Mouse (Mus musculus) midbrain, embryonic 12.5 days (tissue): ENCODE results near the gene Spata17. TPM values are rescaled to one million over a fixed set of nuclear protein-coding genes. Genes with fewer than 3 reads are reported as not detected.

Experiments used
- ATAC-seq: fragments of 200-750 bp; cut with Nextera tagmentation; 2 replicates; pipeline ENCODE4 v1.8.0; 2017; ENCODE audit warnings: low read depth, moderate TSS enrichment, moderate library complexity; ENCODE audit not compliant: low FRiP score
- H3K27ac ChIP-seq: fragments of 300-500 bp; sonication (generic); replicated peaks from 2 replicates; pipeline ENCODE4 v1.5.1; 2016; ENCODE audit warnings: mild to moderate bottlenecking
- H3K27me3 ChIP-seq: fragments of 300-500 bp; sonication (generic); 2 replicates; pipeline ENCODE4 v1.6.1; 2016; ENCODE audit warnings: mild to moderate bottlenecking
- H3K36me3 ChIP-seq: fragments of 300-500 bp; sonication (generic); 2 replicates; pipeline ENCODE4 v1.6.1; 2016
- H3K4me1 ChIP-seq: fragments of 300-500 bp; sonication (generic); 2 replicates; pipeline ENCODE4 v1.6.1; 2016
- H3K4me2 ChIP-seq: fragments of 300-500 bp; sonication (generic); replicated peaks from 2 replicates; pipeline ENCODE4 v1.6.1; 2016; ENCODE audit warnings: mild to moderate bottlenecking, moderate library complexity
- H3K4me3 ChIP-seq: fragments of 300-500 bp; sonication (generic); 2 replicates; pipeline ENCODE4 v1.5.1; 2016; ENCODE audit warnings: mild to moderate bottlenecking
- H3K9ac ChIP-seq: fragments of 300-500 bp; sonication (generic); replicated peaks from 2 replicates; pipeline ENCODE4 v1.6.1; 2016; ENCODE audit warnings: mild to moderate bottlenecking, moderate library complexity
- H3K9me3 ChIP-seq: fragments of 300-500 bp; sonication (generic); 2 replicates; pipeline ENCODE4 v1.6.1; 2016; ENCODE audit warnings: mild to moderate bottlenecking
- WGBS: fragments of 180-500 bp; shearing (Covaris S2); methylation state at CpG from one replicate; pipeline ENCODE4 v1.1.7; 2016; 5-methylcytosine and 5-hydroxymethylcytosine counted together
- polyA plus RNA-seq: library from polyadenylated mRNA; unstranded; fragments of >200 nt; fragmentation: Nextera tagmentation; extraction: Ambion mirVana; gene quantifications from 2 replicates; pipeline ENCODE4 v1.2.1, GENCODE M21; 2016

Gene Spata17
- 1.2 and 1.6 TPM in 2 replicates for polyA plus RNA-seq

DNA sequence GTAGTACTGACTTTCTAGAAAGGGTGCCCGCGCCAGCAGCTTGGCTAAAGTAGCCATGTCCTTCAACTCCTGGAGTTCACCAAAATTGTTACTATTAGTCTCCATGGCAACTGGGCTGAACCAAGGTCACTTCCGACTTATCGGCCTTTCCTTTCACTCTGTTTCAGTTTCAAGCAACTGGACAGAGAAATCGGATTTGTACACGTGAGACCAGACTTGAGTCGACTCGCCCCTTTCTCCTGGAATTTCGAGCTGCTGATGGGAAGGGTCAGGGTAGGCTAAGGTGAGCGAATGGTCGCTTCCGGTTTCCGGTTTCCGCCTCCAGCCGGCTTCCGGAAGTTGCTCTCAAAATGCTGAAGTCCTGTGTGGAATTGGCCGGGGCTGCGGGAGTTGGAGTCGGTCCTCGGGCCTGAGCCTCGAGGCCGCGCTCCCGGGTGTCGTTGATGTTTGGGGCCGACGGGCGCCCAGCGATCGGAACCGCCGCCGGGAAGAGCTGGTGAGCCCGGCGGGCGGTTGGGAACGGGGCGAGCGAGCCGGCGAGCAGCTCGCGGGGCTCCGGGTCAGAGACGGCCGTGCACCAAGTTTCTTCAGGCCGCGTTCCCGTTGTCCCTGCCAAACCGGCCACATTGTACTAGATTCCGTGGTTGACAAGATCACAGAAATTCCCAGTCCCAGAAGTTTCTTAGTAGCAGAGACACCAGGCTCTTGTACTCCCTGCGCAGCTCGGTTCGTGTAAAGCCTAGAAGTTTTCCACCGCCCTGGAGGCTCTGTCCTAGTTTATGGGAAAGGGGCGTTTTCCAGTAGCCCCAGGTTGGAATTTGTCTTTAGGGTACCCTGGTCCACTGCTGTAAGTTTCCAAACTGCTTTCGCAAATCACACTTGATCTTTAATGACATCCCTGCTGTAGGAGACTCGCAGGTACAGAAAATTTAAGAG is at the start of gene Spata17, which contains the start of gene Gpatch2:
Gene Spata17, minus strand, starts transcription at position 285 of the 936 bp plus-strand sequence.
Gene Gpatch2, plus strand, starts transcription at position 328 of the 936 bp plus-strand sequence.
- H3K9me3 ChIP-seq: no peaks in the 10 kb centered on the region
- peak; percentile 94 for ATAC-seq
- peaks cover 5% of the 10 kb centered on the region for H3K4me1 ChIP-seq
- peak within 1 kb of the TSS; percentile 85 for H3K4me2 ChIP-seq
- peak within 1 kb of the TSS; percentile 85 for H3K9ac ChIP-seq
- WGBS: 1% methylated on average over 58 of the region's 58 CpGs
- peak within 1 kb of the TSS; percentile 94 for H3K4me3 ChIP-seq
- H3K36me3 ChIP-seq: no peaks in the 10 kb centered on the region
- no peaks in the 10 kb centered on the region for H3K27me3 ChIP-seq
- H3K27ac ChIP-seq: peak within 1 kb of the TSS; percentile 76

DNA sequence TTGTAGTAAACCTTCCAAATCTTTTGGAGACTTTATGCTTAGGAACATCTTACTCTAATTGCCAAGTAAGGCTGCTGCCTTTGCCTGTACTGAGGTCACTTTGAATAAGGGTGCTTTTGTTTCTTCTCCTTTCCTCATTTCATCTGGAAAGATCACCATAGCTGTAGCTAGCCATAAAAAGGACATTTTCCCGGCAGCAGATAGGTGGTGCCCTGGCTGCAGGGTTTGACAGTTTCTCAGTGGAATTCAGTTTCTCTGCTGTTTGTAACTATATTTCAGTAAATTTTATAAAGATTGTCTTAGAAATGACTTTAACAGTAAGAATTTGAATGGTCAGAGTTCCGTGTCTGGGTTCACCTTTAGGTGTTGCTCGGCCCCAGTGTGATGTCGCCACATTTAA is 43.5 kb upstream of the Spata17 start:
- no peaks in the 10 kb centered on the region for H3K27me3 ChIP-seq
- H3K4me1 ChIP-seq: peaks cover 6% of the 10 kb centered on the region; the same call in 1 of the 2 replicates
- H3K27ac ChIP-seq: no peak overlapping the region
- 85% methylated on average over 4 of the region's 4 CpGs for WGBS
- H3K9me3 ChIP-seq: no peaks in the 10 kb centered on the region
- no peak overlapping the region for H3K9ac ChIP-seq
- H3K36me3 ChIP-seq: no peaks in the 10 kb centered on the region
- H3K4me3 ChIP-seq: no peak overlapping the region
- ATAC-seq: no peak
- H3K4me2 ChIP-seq: no peak overlapping the region

DNA sequence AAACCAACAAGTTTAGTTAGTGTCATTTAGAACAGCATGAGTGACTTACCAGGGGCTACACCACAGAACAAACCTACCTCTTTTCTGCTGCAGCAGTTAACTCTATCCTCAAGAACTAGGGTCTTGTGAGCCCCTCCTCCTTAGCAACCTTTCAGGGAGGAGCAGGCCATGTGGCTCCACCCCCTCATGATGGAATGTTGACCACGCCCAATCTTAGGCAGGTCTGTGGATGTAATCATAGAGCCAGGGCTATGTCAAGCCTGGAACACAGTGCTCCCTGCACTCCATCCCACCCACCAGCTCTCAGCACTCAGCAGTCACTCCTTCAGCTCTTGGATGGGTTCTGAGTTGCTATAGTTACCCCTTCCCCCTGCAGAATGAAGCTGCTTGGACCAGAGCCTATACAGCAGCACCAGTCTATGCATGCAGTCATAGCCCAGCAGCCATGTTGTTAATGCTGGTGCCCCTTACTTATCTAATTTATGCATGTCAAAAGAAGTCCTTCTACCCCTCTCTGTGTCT is 35.5 kb upstream of the Spata17 start:
- 95% methylated on average over 1 of the region's 1 CpGs for WGBS
- ATAC-seq: peak; percentile 47; the same call in 1 of the 2 replicates
- H3K27ac ChIP-seq: no peak overlapping the region

DNA sequence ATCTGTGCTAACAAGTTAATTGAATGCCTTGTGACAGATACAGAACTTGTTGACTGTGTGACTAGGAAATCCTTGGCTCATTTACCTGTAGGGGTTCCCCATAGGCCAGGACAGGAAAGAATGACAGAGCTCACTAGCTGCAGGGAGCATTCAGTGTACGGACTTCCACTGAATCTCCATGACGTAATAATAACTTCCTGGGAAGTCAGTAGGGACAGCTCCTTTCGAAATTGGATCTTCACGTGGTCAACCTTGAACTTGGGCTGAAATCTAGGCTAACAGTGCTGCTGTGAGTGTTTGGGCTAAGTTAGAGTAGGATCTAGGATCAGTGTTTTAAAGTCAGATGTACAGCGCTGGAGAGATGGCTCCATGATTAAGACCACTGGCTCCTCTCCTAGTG is 29.5 kb upstream of the Spata17 start:
- no peak for ATAC-seq
- WGBS: 87% methylated on average over 5 of the region's 5 CpGs
- H3K27me3 ChIP-seq: no peaks in the 10 kb centered on the region

More for the DNA sequence above, 35.5 kb upstream of the Spata17 start:
- H3K4me2 ChIP-seq: no peak overlapping the region
- H3K4me3 ChIP-seq: no peak overlapping the region
- no peaks in the 10 kb centered on the region for H3K27me3 ChIP-seq
- H3K4me1 ChIP-seq: no peaks in the 10 kb centered on the region
- H3K36me3 ChIP-seq: no peaks in the 10 kb centered on the region
- no peaks in the 10 kb centered on the region for H3K9me3 ChIP-seq
- H3K9ac ChIP-seq: no peak overlapping the region

DNA sequence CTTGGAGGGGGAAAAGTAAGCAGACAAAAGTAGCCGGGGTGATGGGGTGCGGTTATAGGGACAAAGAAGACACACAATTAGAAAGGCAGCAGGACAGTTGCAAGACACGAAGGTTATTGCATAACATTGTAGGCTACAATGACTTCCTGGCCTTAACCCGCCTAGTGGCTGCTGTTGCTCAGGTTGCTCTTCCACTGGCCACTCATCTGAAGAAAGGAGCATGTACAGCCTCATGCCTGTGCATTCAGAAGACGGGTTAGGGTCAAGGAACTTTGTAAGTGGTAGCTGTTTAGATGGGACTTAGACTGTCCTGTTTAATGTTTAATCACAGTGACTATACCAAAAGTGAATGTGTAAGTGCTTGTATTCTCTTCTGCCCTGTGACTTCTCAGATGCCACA is 26.1 kb upstream of the Spata17 start:
- no peak overlapping the region for H3K9ac ChIP-seq
- no peaks in the 10 kb centered on the region for H3K36me3 ChIP-seq
- no peak for ATAC-seq
- no peak overlapping the region for H3K27ac ChIP-seq
- WGBS: 91% methylated on average over 5 of the region's 5 CpGs
- no peaks in the 10 kb centered on the region for H3K27me3 ChIP-seq
- H3K4me1 ChIP-seq: no peaks in the 10 kb centered on the region
- H3K4me3 ChIP-seq: no peak overlapping the region
- no peak overlapping the region for H3K4me2 ChIP-seq
- no peaks in the 10 kb centered on the region for H3K9me3 ChIP-seq

More for the DNA sequence above, 29.5 kb upstream of the Spata17 start:
- Histone ChIP-seq H3K27ac (no peak overlapping the region), H3K36me3 (no peaks in the 10 kb centered on the region), H3K9me3 (no peaks in the 10 kb centered on the region), H3K4me3 (no peak overlapping the region), H3K4me1 (no peaks in the 10 kb centered on the region), H3K4me2 (no peak overlapping the region), H3K9ac (no peak overlapping the region)

DNA sequence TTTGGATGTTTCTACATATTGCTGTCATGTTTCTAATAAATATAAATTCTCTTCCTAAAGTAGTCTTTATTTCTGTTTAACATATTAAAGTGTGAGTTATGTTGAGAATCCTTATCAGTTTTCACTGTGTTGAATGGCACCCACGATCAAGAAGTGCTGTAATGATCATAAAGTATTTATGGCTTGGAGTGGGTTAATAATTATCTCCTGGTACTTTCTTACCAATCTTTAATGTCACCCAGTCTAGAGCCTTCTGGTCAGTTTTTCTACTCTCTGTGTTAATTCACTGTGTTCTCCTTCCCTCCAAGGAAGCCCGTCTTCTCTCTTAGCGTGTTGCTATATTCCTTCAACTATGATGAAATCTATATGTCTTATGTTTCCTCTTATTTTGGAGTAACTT is 25.0 kb upstream of the Spata17 start:
- no peak for ATAC-seq
- H3K27ac ChIP-seq: no peak overlapping the region
- H3K36me3 ChIP-seq: no peaks in the 10 kb centered on the region

DNA sequence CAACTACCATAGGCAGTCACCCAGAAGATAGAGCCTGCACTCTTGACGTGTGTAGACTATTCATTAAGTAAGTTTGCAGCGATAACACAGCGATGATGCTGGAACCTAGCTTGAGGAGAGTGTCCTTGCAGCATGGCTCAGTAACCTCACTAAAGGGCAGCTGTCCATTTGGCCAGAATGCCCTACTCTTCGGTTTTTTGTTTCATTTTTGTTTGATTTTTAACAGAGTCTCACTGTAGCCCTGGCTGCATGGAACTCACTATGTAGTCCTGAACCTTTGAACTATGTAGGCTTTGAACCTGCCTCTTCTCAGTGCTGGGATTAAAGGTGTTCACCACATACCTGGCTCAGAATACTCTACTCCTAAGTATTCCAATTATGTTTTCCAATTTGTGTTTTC is 22.8 kb upstream of the Spata17 start:
- Histone ChIP-seq H3K9me3 (no peaks in the 10 kb centered on the region), H3K27ac (no peak overlapping the region), H3K4me3 (no peak overlapping the region), H3K9ac (no peak overlapping the region), H3K27me3 (no peaks in the 10 kb centered on the region), H3K4me1 (0 out of 2 replicates have a peak, but pooled peaks cover 3% of the 10 kb centered on the region), H3K36me3 (peaks cover 7% of the 10 kb centered on the region), H3K4me2 (no peak overlapping the region)
- ATAC-seq: no peak
- WGBS: 93% methylated on average over 4 of the region's 4 CpGs

More for the DNA sequence above, 25.0 kb upstream of the Spata17 start:
- Histone ChIP-seq H3K27me3 (no peaks in the 10 kb centered on the region), H3K4me3 (no peak overlapping the region), H3K9me3 (no peaks in the 10 kb centered on the region), H3K4me2 (no peak overlapping the region), H3K9ac (no peak overlapping the region), H3K4me1 (no peaks in the 10 kb centered on the region)
- WGBS: 98% methylated on average over 3 of the region's 3 CpGs

DNA sequence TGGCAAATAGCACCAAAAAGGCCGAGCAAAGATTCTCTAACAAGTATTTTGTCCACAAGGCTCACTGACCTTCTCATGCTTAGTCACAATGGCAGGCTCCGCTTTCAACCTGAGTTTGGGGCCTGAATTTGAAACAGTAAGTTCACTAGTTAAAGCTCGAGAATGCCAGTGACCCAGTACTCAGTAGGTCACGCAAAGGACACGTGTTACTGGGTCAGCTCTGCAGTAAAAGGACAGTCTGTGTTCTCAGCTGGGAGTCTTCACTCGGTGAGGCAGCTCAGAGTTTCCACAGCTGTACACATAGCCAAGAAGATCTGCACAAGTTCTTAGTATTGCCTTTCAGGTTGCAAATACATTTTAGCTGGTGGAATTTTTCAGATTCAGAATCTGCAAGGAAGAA is 21.0 kb upstream of the Spata17 start:
- 77% methylated on average over 6 of the region's 6 CpGs for WGBS
- H3K27ac ChIP-seq: no peak overlapping the region

DNA sequence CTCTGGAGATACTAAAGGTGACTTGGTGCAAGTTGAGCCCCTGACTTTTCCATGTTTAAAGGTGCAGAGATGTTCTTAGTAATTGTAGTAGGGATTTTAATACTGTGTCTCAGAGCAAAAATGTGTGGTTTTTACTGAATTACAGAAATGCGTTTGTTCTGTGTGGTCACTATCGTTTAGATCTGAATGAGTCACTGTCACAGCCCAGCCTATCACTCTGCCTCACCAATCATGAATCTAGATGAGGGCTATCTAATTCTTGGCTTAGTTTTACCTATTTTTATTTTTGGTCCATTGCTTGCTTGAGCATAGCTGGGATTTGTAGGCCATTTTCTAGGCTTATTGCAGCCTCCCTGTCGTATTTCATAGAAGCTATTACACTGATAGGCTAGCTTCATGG is 19.9 kb upstream of the Spata17 start:
- no peak for ATAC-seq
- WGBS: 97% methylated on average over 3 of the region's 3 CpGs
- Histone ChIP-seq H3K27me3 (no peaks in the 10 kb centered on the region), H3K36me3 (peaks cover 9% of the 10 kb centered on the region), H3K4me3 (no peak overlapping the region), H3K9ac (no peak overlapping the region), H3K27ac (no peak overlapping the region), H3K9me3 (no peaks in the 10 kb centered on the region), H3K4me1 (0 out of 2 replicates have a peak, but pooled peaks cover 3% of the 10 kb centered on the region), H3K4me2 (no peak overlapping the region)

More for the DNA sequence above, 21.0 kb upstream of the Spata17 start:
- H3K9me3 ChIP-seq: no peaks in the 10 kb centered on the region
- H3K36me3 ChIP-seq: peaks cover 9% of the 10 kb centered on the region
- 0 out of 2 replicates have a peak, but pooled peaks cover 3% of the 10 kb centered on the region for H3K4me1 ChIP-seq
- ATAC-seq: no peak
- H3K9ac ChIP-seq: no peak overlapping the region
- no peak overlapping the region for H3K4me3 ChIP-seq
- H3K27me3 ChIP-seq: no peaks in the 10 kb centered on the region
- no peak overlapping the region for H3K4me2 ChIP-seq

DNA sequence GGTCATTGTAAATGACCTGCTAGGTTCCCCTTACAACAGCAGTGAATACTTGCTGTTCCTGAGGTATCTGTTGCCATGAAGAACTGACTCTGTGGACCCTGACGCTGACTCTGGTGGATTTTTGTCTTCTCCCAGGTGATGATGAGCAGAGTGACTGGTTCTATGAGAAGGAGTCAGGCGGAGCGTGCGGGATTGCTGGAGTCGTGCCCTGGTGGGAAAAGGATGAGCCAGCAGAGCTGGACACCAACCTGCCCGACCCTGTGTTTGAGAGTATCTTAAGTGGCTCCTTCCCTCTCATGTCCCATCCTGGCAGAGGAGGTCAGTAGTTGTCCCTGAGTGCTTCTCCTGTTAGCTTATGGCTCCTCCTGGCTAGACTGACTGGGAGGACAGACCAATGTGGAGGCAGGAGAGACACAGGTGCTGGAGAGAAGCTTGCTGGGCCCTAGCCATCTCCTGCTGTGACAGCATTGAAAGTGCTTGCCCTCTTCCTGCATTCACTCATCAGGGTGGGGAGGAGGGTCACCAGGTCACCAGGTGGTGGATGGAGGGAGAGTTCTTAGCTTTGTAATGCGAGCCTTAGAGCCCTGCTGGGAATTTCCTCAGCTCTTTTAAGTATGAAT is 17.8 kb upstream of the Spata17 start:
- no peak overlapping the region for H3K27ac ChIP-seq
- H3K4me2 ChIP-seq: no peak overlapping the region
- H3K36me3 ChIP-seq: peaks cover 13% of the 10 kb centered on the region
- H3K9me3 ChIP-seq: no peaks in the 10 kb centered on the region
- H3K9ac ChIP-seq: no peak overlapping the region
- H3K27me3 ChIP-seq: no peaks in the 10 kb centered on the region
- peak; percentile 12; the same call in 1 of the 2 replicates for ATAC-seq
- 0 out of 2 replicates have a peak, but pooled peaks cover 3% of the 10 kb centered on the region for H3K4me1 ChIP-seq
- WGBS: 68% methylated on average over 7 of the region's 7 CpGs
- no peak overlapping the region for H3K4me3 ChIP-seq

DNA sequence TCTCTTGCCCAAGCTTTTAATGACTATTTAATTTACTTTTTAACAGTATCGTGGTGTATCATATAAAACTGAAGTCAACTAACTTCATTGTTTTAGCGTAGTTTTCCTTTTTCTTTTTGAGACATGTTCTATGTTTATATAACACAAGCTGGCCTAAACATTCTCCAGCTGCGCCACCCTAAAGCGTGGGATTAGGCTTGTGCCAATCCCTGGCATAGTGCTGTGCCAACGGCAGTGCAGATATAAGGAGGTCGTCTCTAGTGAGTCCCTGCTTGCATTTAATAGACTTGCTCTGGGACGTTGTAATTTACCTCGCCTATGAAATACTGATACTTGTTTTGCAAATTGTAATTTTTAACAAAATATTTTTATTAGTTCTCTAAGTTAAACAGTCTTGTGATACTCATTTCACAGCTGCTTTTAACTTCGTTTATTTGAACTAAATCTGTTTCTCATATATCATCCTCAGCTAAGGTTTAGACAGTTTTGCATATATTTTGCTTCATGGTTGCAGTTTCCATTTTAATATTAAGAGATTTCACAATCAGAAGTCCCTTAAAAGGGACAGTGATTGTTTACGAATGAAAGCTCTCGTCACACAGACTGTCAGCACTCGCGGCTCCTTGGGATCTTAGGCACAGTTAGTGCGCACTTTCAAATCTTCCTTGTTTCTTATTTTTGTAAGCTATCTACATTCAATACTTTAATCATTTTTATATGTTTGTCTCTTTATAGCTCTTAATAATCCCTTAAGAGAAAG is 17.1 kb upstream of the Spata17 start:
- H3K36me3 ChIP-seq: peaks cover 19% of the 10 kb centered on the region
- no peak overlapping the region for H3K9ac ChIP-seq
- WGBS: 88% methylated on average over 14 of the region's 14 CpGs
- H3K27ac ChIP-seq: no peak overlapping the region
- 0 out of 2 replicates have a peak, but pooled peaks cover 3% of the 10 kb centered on the region for H3K4me1 ChIP-seq
- no peaks in the 10 kb centered on the region for H3K9me3 ChIP-seq
- no peak overlapping the region for H3K4me3 ChIP-seq
- ATAC-seq: no peak
- no peaks in the 10 kb centered on the region for H3K27me3 ChIP-seq
- H3K4me2 ChIP-seq: no peak overlapping the region
